Mouse (Mus musculus) hindbrain, embryonic 16.5 days (tissue): ENCODE measurements around the gene Invs. TPM values are rescaled to one million over a fixed set of nuclear protein-coding genes. Genes with fewer than 3 reads are reported as not detected.
"Not testable (repeated sequence)": the region's sequence is repeated elsewhere in the genome, so short reads cannot be mapped to it uniquely, and the experiment has no call there.

Source experiments
- ATAC-seq: fragments of 200-750 bp; cut with Nextera tagmentation; 2 replicates; pipeline ENCODE4 v1.8.0; 2017; ENCODE audit warnings: moderate TSS enrichment, moderate library complexity
- H3K27ac ChIP-seq: fragments of 300-500 bp; sonication (generic); 2 replicates; pipeline ENCODE4 v1.5.1; 2014; ENCODE audit warnings: low read depth, mild to moderate bottlenecking, control low read depth, low read length, moderate library complexity
- H3K27me3 ChIP-seq: fragments of 300-500 bp; sonication (generic); replicated peaks from 2 replicates; pipeline ENCODE4 v1.6.1; 2014; ENCODE audit warnings: low read length; ENCODE audit not compliant: control insufficient read depth, insufficient read depth
- H3K36me3 ChIP-seq: fragments of 300-500 bp; sonication (generic); 2 replicates; pipeline ENCODE4 v1.6.1; 2014; ENCODE audit warnings: mild to moderate bottlenecking, low read length, moderate library complexity, mixed read lengths; ENCODE audit not compliant: control insufficient read depth, insufficient read depth
- H3K4me1 ChIP-seq: fragments of 300-500 bp; sonication (generic); 2 replicates; pipeline ENCODE4 v1.6.1; 2014; ENCODE audit warnings: low read depth, low read length; ENCODE audit not compliant: control insufficient read depth, insufficient read depth
- H3K4me2 ChIP-seq: fragments of 300-500 bp; sonication (generic); 2 replicates; pipeline ENCODE4 v1.6.1; 2014; ENCODE audit warnings: mild to moderate bottlenecking, low read length, control low read depth, moderate library complexity
- H3K4me3 ChIP-seq: fragments of 300-500 bp; sonication (generic); 2 replicates; pipeline ENCODE4 v1.5.1; 2014; ENCODE audit warnings: mild to moderate bottlenecking, low read length, control low read depth, moderate library complexity
- H3K9ac ChIP-seq: fragments of 300-500 bp; sonication (generic); 2 replicates; pipeline ENCODE4 v1.6.1; 2014; ENCODE audit warnings: low read depth, mild to moderate bottlenecking, control low read depth, low read length, moderate library complexity
- H3K9me3 ChIP-seq: fragments of 300-500 bp; sonication (generic); 2 replicates; pipeline ENCODE4 v1.6.1; 2014; ENCODE audit warnings: mild to moderate bottlenecking, low read length, moderate library complexity; ENCODE audit not compliant: control insufficient read depth
- WGBS: fragments of 180-500 bp; shearing (Covaris S2); extraction: QIAGEN DNeasy Blood & Tissue Kit; methylation state at CpG from one replicate; pipeline ENCODE4 v1.1.7; 2014; 5-methylcytosine and 5-hydroxymethylcytosine counted together
- polyA plus RNA-seq: library from polyadenylated mRNA; unstranded; fragments of >200 nt; fragmentation: Nextera tagmentation; extraction: Ambion mirVana; gene quantifications from 2 replicates; pipeline ENCODE4 v1.2.1, GENCODE M21; 2015

Gene Invs
- polyA plus RNA-seq, 1 experiment from 2014 or later: 6.0 TPM

GRCm38 (mm10) chr4:48362367-48362766 lies 82.8 kb downstream of the Invs start:
- Histone ChIP-seq H3K4me3 (no peak overlapping the region), H3K4me2 (no peak overlapping the region), H3K9ac (no peak overlapping the region), H3K27me3 (no peaks in the 10 kb centered on the region), H3K36me3 (no peaks in the 10 kb centered on the region), H3K4me1 (no peaks in the 10 kb centered on the region), H3K9me3 (peaks cover 3% of the 10 kb centered on the region; the same call in 1 of the 2 replicates), H3K27ac (no peak overlapping the region)
- ATAC-seq: no peak
- WGBS: 76% methylated on average over 3 of the region's 3 CpGs

- H3K36me3 ChIP-seq: no peaks in the 10 kb centered on the region
- H3K4me1 ChIP-seq: no peaks in the 10 kb centered on the region
- H3K9ac ChIP-seq: no peak overlapping the region
- H3K9me3 ChIP-seq: peaks cover 3% of the 10 kb centered on the region; the same call in 1 of the 2 replicates
- WGBS: 70% methylated on average over 1 of the region's 1 CpGs
- no peak overlapping the region for H3K27ac ChIP-seq
- ATAC-seq: no peak
- no peak overlapping the region for H3K4me2 ChIP-seq
- no peak overlapping the region for H3K4me3 ChIP-seq
- H3K27me3 ChIP-seq: no peaks in the 10 kb centered on the region
These were observed 91.5 kb downstream of the Invs start for GRCm38 (mm10) chr4:48371037-48371436.

GRCm38 (mm10) chr4:48380940-48381339 lies 101.4 kb downstream of the Invs start:
- ATAC-seq: peak; percentile 76
- Histone ChIP-seq H3K27me3 (no peaks in the 10 kb centered on the region), H3K4me3 (no peak overlapping the region), H3K9ac (no peak overlapping the region), H3K27ac (no peak overlapping the region), H3K4me2 (no peak overlapping the region), H3K4me1 (no peaks in the 10 kb centered on the region), H3K9me3 (no peaks in the 10 kb centered on the region), H3K36me3 (no peaks in the 10 kb centered on the region)
- WGBS: 3% methylated on average over 2 of the region's 2 CpGs

GRCm38 (mm10) chr4:48382506-48382905 lies 102.9 kb downstream of the Invs start:
- H3K4me3 ChIP-seq: no peak overlapping the region
- H3K27me3 ChIP-seq: no peaks in the 10 kb centered on the region
- H3K27ac ChIP-seq: no peak overlapping the region
- no peaks in the 10 kb centered on the region for H3K36me3 ChIP-seq
- H3K9me3 ChIP-seq: no peaks in the 10 kb centered on the region
- no peak for ATAC-seq
- 81% methylated on average over 5 of the region's 5 CpGs for WGBS
- no peaks in the 10 kb centered on the region for H3K4me1 ChIP-seq
- no peak overlapping the region for H3K4me2 ChIP-seq
- H3K9ac ChIP-seq: no peak overlapping the region

GRCm38 (mm10) chr4:48396949-48397348 lies 117.4 kb downstream of the Invs start:
- no peaks in the 10 kb centered on the region for H3K9me3 ChIP-seq
- no peaks in the 10 kb centered on the region for H3K4me1 ChIP-seq
- 100% methylated on average over 3 of the region's 3 CpGs for whole genome bisulfite sequencing
- no peak overlapping the region for H3K4me2 ChIP-seq
- H3K36me3 ChIP-seq: 0 out of 2 replicates have a peak, but pooled peaks cover 6% of the 10 kb centered on the region
- ATAC-seq: no peak
- no peak overlapping the region for H3K27ac ChIP-seq
- H3K9ac ChIP-seq: no peak overlapping the region
- no peak overlapping the region for H3K4me3 ChIP-seq
- no peaks in the 10 kb centered on the region for H3K27me3 ChIP-seq

- no peaks in the 10 kb centered on the region for H3K36me3 ChIP-seq
- 66% methylated on average over 16 of the region's 16 CpGs for WGBS
- no peaks in the 10 kb centered on the region for H3K9me3 ChIP-seq
These were observed 123.6 kb downstream of the Invs start for GRCm38 (mm10) chr4:48403066-48403640.

GRCm38 (mm10) chr4:48405724-48406491 lies 126.3 kb downstream of the Invs start:
- H3K4me2 ChIP-seq, H3K27ac ChIP-seq, H3K9ac ChIP-seq, H3K4me3 ChIP-seq, H3K36me3 ChIP-seq, H3K27me3 ChIP-seq, H3K9me3 ChIP-seq, H3K4me1 ChIP-seq, ATAC-seq: not testable (repeated sequence)
- WGBS: 94% methylated on average over 9 of the region's 10 CpGs

More at GRCm38 (mm10) chr4:48403066-48403640, 123.6 kb downstream of the Invs start:
- Histone ChIP-seq H3K27ac (no peak overlapping the region), H3K9ac (no peak overlapping the region), H3K4me3 (no peak overlapping the region), H3K4me1 (no peaks in the 10 kb centered on the region), H3K27me3 (no peaks in the 10 kb centered on the region), H3K4me2 (no peak overlapping the region)
- ATAC-seq: no peak

GRCm38 (mm10) chr4:48407350-48408039 lies 127.9 kb downstream of the Invs start:
- Histone ChIP-seq H3K27ac (no peak overlapping the region), H3K36me3 (no peaks in the 10 kb centered on the region), H3K27me3 (no peaks in the 10 kb centered on the region), H3K9me3 (no peaks in the 10 kb centered on the region), H3K4me2 (peak overlapping the region; percentile 5; the same call in 1 of the 2 replicates), H3K4me1 (no peaks in the 10 kb centered on the region), H3K4me3 (no peak overlapping the region), H3K9ac (no peak overlapping the region)
- 43% methylated on average over 18 of the region's 18 CpGs for WGBS
- ATAC-seq: peak; percentile 82

DNA sequence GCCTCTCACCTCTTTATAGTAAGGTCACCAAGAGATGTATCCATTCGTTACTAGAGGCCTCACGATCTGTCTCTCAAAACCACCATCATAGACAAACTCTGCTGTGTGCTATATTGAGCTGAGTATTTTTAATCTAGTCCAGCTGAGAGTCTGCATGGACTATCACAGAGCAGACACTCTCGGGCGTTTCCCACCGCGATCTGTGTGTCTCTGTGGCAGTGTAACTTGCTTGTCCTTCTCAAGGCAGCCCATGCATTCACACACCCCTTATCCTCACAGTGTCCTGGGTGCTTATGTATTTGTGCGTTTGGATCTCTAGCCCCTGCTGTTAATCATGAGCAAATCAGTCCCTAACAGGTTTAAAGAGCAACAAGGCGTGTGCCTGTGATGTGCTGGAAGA lies 133.9 kb downstream of the Invs start:
- Histone ChIP-seq H3K4me2 (no peak overlapping the region), H3K4me1 (no peaks in the 10 kb centered on the region), H3K27ac (no peak overlapping the region), H3K36me3 (no peaks in the 10 kb centered on the region), H3K4me3 (no peak overlapping the region), H3K27me3 (no peaks in the 10 kb centered on the region), H3K9ac (no peak overlapping the region), H3K9me3 (no peaks in the 10 kb centered on the region)
- WGBS: 94% methylated on average over 8 of the region's 8 CpGs
- ATAC-seq: no peak
